8 mouse cellular contexts compared by ENCODE assay signal in the genomic region with DNA sequence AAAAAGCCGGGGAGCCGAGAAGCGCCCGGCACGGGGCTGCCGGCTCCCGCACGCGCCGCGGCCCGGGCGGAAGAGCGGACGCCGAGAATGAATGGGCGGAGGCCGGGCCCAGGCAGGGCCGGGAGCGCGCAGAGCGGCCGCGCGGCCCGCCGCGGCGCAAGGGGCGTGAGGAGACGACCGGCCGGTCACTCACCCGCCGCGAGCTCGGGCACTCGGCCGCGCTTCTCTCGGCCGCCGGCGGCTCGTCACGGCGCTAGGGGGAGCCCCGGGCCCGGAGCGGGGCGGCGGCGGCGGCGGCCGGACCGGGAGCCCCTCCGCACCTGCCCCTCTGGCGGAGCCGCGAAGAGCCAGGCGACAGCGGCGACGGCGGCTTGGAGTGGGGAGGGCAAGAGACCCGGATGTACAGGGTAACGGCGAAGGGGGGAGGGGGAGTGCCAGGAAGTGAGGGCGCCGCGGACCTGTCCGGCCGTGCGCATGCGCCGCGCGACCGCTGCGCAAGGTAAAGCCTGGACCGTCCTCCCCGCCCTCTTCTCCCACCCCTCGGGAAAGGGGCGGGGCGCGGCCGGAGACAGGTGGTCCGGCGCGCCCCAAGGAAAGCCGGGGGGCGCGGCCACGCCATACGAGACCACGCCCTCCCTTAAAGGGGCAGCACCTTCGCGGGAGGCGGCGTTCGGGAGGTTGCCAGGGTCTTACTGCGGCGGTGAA.
DNase-seq lines count a peak whose midpoint lies in the region; ATAC-seq and TF ChIP-seq lines count a peak whose summit lies in the region.

No protein-coding gene starts in this region.

- no peaks in the 10 kb centered on the region for H3K36me3 ChIP-seq in hindbrain, embryonic 14.5 days (replicated peaks; ENCODE audit: control insufficient read depth, insufficient read depth)

- peak overlapping the region; percentile 94 for H3K9ac ChIP-seq in hindbrain, embryonic 14.5 days

- H3K4me2 ChIP-seq in hindbrain, embryonic 14.5 days (replicated peaks) = peak overlapping the region; percentile 70

- CTCF ChIA-PET in Patski (lab: Charles Lee) = interaction anchor here (1.2 kb wide), 1 partner anchor 14 kb away, joined by 3 read pairs; no protein-coding TSS in a partner anchor

- in situ Hi-C loops in Patski (cut with MboI; ENCODE audit: low pct_unique_long_range_greater_than_20kb) = no loop called here

- no peaks in the 10 kb centered on the region for H3K9me3 ChIP-seq in hindbrain, embryonic 14.5 days (ENCODE audit: control insufficient read depth, low read length)

- H3K27me3 ChIP-seq in Patski = no peaks in the 10 kb centered on the region
- no peaks in the 10 kb centered on the region for H3K27me3 ChIP-seq in hindbrain, embryonic 14.5 days (ENCODE audit: control insufficient read depth, insufficient read depth, low read length)

- peak; percentile 91 for ATAC-seq in Patski
- peak; percentile 97 for ATAC-seq in hindbrain, embryonic 14.5 days (ENCODE audit: low FRiP score)

- DNase-seq in Patski (ENCODE audit: low read depth, low spot score) = peak; percentile 60
- DNase-seq in cerebellum, postnatal 14 days = peak; percentile 99
- peak; percentile 72 to 85 for DNase-seq in frontal cortex, postnatal 25 days (ENCODE audit: low spot score in 2 of 2)
- peak; percentile 95 for DNase-seq in hindbrain, embryonic 14.5 days (ENCODE audit: low spot score)
- DNase-seq in layer of hippocampus, postnatal 36 days = peak; percentile 86 to 88
- peak; percentile 97 for DNase-seq in lung, postnatal 36 days
- DNase-seq in retina, postnatal 1 day = peak; percentile 98
- peak; percentile 83 to 91 for DNase-seq in urinary bladder, adult 18-20 months (ENCODE audit: low spot score in 2 of 2)

- WGBS in hindbrain, embryonic 14.5 days = under 1% methylated on average over 82 of the region's 104 CpGs

- no peak for TF ChIP-seq CTCF in Patski (IDR thresholded peaks at IDR 0.05)

- peak overlapping the region; percentile 88 for H3K4me3 ChIP-seq in hindbrain, embryonic 14.5 days (replicated peaks; ENCODE audit: low read length)

- POLR2A ChIA-PET in Patski (lab: Charles Lee) = no interaction called here

- peaks cover 14% of the 10 kb centered on the region for H3K4me1 ChIP-seq in hindbrain, embryonic 14.5 days (replicated peaks; ENCODE audit: control insufficient read depth, insufficient read depth, low read length)

- H3K27ac ChIP-seq in hindbrain, embryonic 14.5 days = peak overlapping the region; percentile 96

Comparison
In these comparisons a context has a peak if more than half of its experiments do, and no peak if none do; other contexts are left out.
1. Peak in every context shown above with its lines: DNase-seq, ATAC-seq, H3K4me3 ChIP-seq and H3K27ac ChIP-seq.